Mouse (Mus musculus): Measurements from ENCODE around the gene Arl2. TPM values are rescaled to one million over a fixed set of nuclear protein-coding genes. Genes with fewer than 3 reads are reported as not detected.
A peak's percentile ranks its signal among the peaks of the same experiment; 100 is the strongest.
"Not testable (repeated sequence)": the region's sequence is repeated elsewhere in the genome, so short reads cannot be mapped to it uniquely, and the experiment has no call there.

Gene Arl2
- polyA plus RNA-seq, 1 experiment from 2014 or later, result 99.2 TPM

DNA sequence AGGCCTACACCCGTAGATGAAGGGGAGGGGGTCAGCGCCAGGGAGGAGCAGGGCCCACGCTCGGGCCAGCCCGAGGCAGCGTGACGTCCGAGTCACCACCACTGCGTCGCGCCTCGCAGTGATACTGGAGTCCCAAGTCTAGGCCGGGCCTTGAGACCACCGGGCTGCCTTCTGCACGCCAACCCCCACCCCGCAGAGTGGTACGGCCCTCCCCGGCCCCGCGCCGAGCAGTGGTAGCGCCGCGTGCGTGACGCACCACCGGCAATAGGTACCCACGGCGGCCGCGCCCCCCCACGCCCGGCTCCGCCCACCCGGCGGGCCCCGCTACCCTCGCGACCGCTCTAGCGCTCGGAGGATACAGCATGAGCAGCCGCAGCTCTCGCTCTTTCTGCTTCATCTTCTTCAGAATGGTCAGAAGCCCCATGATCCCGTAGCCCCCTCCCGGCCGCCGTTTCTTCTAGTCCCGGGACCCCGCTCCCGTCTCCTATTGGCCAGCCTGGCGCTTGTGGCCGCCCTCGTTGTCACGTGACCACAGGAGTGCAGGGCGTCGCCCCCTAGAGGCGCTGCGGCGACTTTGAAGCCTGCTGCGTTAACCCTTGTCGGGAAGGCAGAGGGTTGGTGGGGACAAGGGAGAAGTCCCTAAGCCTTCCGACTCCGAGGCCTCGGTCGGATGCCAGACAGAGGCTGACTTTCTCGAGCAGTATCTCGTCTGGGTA is 512 bp downstream of the Arl2 start, which contains the start of gene Batf2:
Gene Batf2, plus strand, starts transcription at position 306 of the 716 bp plus-strand sequence.
- H3K27ac ChIP-seq, result peak within 1 kb of the TSS; percentile 93
- no peaks in the 10 kb centered on the region for H3K9me3 ChIP-seq
- no peaks in the 10 kb centered on the region for H3K27me3 ChIP-seq (replicated peaks)
- H3K4me3 ChIP-seq (replicated peaks), result peak within 1 kb of the TSS; percentile 70
- no peaks in the 10 kb centered on the region for H3K36me3 ChIP-seq
- H3K4me2 ChIP-seq (replicated peaks), result peak within 1 kb of the TSS; percentile 85
- peak; percentile 95 for ATAC-seq
- H3K9ac ChIP-seq, result peak within 1 kb of the TSS; percentile 80
- H3K4me1 ChIP-seq (replicated peaks), result peaks cover 11% of the 10 kb centered on the region; the same call in 1 of the 2 replicates
- WGBS, result under 1% methylated on average over 68 of the region's 68 CpGs

DNA sequence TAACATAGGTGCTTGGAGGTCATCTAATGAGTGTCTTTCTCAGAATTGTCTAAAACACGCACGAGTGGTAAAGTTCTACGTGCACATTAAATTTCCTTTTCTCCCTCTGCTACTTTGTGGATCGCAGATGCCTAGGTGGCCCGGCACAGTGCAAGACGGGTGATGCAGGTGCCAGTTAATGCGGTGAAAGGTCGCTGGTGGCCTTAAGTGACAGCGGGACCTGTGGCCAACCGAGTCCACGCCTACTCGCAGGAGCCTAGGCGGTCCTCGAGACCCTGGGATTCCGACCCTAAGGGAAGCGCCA is 1.0 kb downstream of the Arl2 start:
- H3K4me1 ChIP-seq (replicated peaks), result peaks cover 11% of the 10 kb centered on the region; the same call in 1 of the 2 replicates
- ATAC-seq, result no peak
- H3K4me3 ChIP-seq (replicated peaks), result peak overlapping the region; percentile 70
- H3K27ac ChIP-seq, result peak overlapping the region; percentile 93
- H3K36me3 ChIP-seq, result no peaks in the 10 kb centered on the region
- H3K9me3 ChIP-seq, result no peaks in the 10 kb centered on the region
- H3K4me2 ChIP-seq (replicated peaks), result peak overlapping the region; percentile 85
- peak overlapping the region; percentile 80 for H3K9ac ChIP-seq
- 4% methylated on average over 16 of the region's 16 CpGs for WGBS
- no peaks in the 10 kb centered on the region for H3K27me3 ChIP-seq (replicated peaks)

DNA sequence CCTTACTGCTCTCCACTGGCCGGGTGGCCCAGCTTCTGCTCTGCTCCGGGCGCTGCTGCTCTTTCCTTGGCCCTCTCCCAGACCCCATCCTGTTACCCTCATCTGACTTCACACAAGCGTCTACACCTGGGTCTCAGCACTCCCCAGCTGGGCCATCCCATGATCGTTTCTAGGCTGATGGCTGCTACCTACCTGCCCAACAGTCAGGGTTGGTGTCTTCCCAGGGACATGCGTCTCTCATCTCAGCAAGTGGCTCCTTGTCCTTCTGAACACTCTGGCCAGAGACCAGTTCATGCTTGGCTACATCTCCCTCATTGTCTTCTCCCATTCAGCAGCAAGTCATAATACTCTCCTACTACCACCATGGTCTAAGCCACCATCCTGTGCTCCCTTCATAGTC is 1.6 kb downstream of the Arl2 start:
- Histone ChIP-seq H3K27ac (no peak overlapping the region), H3K4me2 (replicated peaks) (peak overlapping the region; percentile 85), H3K9me3 (no peaks in the 10 kb centered on the region), H3K27me3 (replicated peaks) (no peaks in the 10 kb centered on the region), H3K4me1 (replicated peaks) (peaks cover 11% of the 10 kb centered on the region; the same call in 1 of the 2 replicates), H3K4me3 (replicated peaks) (peak overlapping the region; percentile 70), H3K36me3 (no peaks in the 10 kb centered on the region), H3K9ac (no peak overlapping the region)
- WGBS, result 93% methylated on average over 6 of the region's 6 CpGs
- ATAC-seq, result no peak

DNA sequence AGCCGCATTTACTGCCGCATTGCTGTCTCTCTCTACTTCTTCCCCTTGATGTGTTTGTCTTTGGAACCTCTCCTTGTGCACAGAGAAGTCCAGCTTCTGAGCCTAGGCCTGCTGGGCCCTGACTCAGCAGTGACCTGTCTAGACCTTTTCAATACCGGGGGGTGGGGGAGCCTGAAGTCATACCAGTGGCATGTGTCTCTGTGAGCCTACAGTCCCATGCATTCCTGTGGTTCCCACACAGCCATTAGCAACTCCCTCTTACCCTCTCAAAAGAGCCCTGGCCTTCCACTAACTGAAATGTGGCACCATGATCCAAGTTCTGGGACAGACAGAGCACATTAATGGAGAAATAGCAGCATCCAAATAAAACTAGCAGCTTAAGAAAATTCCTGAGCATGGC is 5.0 kb downstream of the Arl2 start:
- Histone ChIP-seq H3K9ac (no peak overlapping the region), H3K9me3 (no peaks in the 10 kb centered on the region), H3K4me2 (replicated peaks) (no peak overlapping the region), H3K27ac (no peak overlapping the region), H3K36me3 (no peaks in the 10 kb centered on the region), H3K4me3 (replicated peaks) (no peak overlapping the region), H3K4me1 (replicated peaks) (peaks cover 6% of the 10 kb centered on the region; the same call in 1 of the 2 replicates), H3K27me3 (replicated peaks) (no peaks in the 10 kb centered on the region)
- whole genome bisulfite sequencing, result 87% methylated on average over 3 of the region's 3 CpGs
- ATAC-seq, result no peak

DNA sequence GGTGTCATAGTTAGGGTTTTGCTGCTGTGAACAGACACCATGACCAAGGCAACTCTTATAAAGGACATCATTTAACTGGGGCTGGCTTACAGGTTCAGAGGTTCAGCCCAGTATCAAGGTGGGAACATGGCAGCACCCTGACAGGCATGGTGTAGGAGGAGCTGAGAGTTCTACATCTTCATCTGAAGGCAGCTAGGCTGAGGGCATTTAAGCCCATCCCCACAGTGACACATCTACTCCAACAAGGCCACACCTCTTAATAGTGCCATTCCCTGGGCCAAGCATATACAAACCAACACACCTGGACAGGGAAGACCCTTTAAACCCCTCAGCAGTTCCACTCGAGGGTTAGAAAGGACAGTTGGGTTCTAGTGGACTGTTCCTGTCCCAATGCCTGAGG is 8.2 kb downstream of the Arl2 start:
- H3K9ac ChIP-seq; H3K9me3 ChIP-seq; ATAC-seq; H3K4me1 ChIP-seq (replicated peaks); H3K36me3 ChIP-seq; H3K27me3 ChIP-seq (replicated peaks); H3K27ac ChIP-seq; H3K4me3 ChIP-seq (replicated peaks); H3K4me2 ChIP-seq (replicated peaks): not testable (repeated sequence)
- WGBS, result 50% methylated on average over 1 of the region's 1 CpGs

DNA sequence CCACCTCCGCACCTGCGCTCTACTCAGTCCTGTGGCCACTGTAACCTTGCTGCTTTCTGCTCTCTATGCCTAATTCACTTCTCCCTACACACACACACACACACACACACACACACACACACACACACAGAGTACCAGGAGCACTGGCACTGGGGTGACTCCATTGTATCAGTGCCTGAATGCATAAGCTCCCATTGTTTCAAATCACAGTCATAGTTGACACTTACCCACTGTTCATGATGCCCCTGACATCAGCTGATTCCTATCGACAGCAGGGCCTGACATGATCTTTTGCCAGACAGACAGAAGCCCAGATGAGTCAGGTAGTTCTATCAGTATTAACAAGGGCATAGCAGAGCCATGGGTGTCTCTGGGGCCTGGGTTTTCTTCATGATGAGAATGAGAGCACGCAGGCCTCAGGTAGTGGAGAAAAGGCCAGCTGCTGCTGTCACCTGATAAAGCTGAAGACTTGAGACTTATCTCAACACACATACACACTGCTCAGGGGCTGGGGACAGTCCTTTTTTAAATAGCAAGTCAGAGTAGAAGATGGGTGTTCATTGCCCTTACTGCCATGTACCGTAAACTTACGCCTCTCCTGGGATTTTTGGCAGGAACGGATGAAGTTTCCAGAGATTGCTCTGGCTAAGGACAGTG is 9.0 kb downstream of the Arl2 start:
- Histone ChIP-seq H3K9me3 (no peaks in the 10 kb centered on the region), H3K27ac (no peak overlapping the region), H3K4me2 (replicated peaks) (no peak overlapping the region), H3K4me3 (replicated peaks) (no peak overlapping the region), H3K4me1 (replicated peaks) (no peaks in the 10 kb centered on the region), H3K27me3 (replicated peaks) (no peaks in the 10 kb centered on the region), H3K36me3 (no peaks in the 10 kb centered on the region), H3K9ac (no peak overlapping the region)
- ATAC-seq, result no peak
- WGBS, result 86% methylated on average over 7 of the region's 7 CpGs

DNA sequence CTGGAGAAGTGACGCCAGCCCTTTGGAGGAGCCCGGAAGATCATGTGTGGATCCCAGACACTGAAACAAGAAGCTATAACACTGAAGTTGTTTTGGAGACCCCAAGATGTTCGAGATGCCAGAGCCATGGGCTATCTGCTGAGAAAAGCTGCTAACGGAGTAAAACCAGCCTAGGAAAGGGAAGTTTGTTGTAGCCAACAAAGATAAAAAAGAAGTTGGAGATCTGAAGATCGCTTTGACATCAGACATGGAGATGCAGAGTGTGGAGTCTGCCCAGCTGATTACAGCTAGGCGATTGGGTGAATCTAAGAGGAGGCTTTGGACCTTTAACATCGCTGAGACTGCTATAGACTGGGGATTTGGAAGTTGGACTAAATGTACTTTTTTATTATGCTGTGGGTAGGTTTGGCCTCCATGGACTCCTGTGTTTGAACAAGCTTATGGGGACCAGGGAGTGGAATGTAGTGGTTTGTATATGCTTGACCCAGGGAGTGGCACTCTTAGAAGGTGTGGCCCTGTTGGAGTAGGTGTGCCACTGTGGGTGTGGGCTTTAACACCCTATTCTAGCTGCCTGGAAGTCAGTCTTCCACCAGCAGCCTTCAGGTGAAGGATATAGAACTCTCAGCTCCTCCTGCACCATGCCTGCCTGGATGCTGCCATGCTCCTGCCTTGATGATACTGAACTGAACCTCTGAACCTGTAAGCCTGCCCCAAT is 10.8 kb downstream of the Arl2 start:
- not testable (repeated sequence) for H3K4me3 ChIP-seq (replicated peaks); H3K9ac ChIP-seq; H3K9me3 ChIP-seq; ATAC-seq; H3K27me3 ChIP-seq (replicated peaks); H3K4me1 ChIP-seq (replicated peaks); H3K27ac ChIP-seq; H3K36me3 ChIP-seq; H3K4me2 ChIP-seq (replicated peaks)
- 74% methylated on average over 7 of the region's 7 CpGs for WGBS

DNA sequence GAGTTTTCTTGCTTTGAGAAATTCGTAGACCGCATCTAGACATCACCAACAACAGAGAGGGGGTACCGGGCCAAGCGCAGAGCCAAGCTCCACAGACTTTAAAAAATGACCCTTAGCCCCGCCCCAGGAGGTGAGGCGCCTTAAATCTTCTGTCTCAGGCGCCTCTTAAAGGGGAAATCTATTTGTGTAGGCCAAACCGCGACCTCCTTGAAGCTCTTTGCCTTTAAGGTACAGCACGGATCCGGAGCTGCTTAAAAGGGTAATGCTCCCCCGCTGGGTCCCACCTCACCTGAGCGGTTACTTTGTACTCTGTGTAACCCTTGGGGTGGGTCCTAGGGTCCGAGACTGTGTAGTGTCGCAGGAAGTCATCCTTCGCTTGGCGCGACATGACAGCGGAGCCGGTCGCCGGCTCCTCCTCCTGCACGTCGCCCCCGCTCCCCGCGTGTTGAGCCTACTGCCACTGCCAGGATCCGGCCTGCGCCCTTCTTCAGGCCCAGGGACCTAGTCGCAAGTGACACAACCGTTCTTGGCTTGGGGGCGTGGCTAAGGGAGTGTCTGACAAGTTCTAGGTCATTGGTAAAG is 13.5 kb downstream of the Arl2 start, which contains the start of gene Snx15:
Gene Snx15, minus strand, starts transcription at position 545 of the 582 bp plus-strand sequence.
- no peaks in the 10 kb centered on the region for H3K27me3 ChIP-seq (replicated peaks)
- peak within 1 kb of the TSS; percentile 93 for H3K27ac ChIP-seq
- no peaks in the 10 kb centered on the region for H3K36me3 ChIP-seq
- peak within 1 kb of the TSS; percentile 68 for H3K9ac ChIP-seq
- H3K4me3 ChIP-seq (replicated peaks), result peak within 1 kb of the TSS; percentile 53
- H3K9me3 ChIP-seq, result no peaks in the 10 kb centered on the region
- H3K4me2 ChIP-seq (replicated peaks), result peak within 1 kb of the TSS; percentile 72
- 0 out of 2 replicates have a peak, but pooled peaks cover 4% of the 10 kb centered on the region for H3K4me1 ChIP-seq (replicated peaks)
- ATAC-seq, result peak; percentile 96
- under 1% methylated on average over 32 of the region's 32 CpGs for WGBS

DNA sequence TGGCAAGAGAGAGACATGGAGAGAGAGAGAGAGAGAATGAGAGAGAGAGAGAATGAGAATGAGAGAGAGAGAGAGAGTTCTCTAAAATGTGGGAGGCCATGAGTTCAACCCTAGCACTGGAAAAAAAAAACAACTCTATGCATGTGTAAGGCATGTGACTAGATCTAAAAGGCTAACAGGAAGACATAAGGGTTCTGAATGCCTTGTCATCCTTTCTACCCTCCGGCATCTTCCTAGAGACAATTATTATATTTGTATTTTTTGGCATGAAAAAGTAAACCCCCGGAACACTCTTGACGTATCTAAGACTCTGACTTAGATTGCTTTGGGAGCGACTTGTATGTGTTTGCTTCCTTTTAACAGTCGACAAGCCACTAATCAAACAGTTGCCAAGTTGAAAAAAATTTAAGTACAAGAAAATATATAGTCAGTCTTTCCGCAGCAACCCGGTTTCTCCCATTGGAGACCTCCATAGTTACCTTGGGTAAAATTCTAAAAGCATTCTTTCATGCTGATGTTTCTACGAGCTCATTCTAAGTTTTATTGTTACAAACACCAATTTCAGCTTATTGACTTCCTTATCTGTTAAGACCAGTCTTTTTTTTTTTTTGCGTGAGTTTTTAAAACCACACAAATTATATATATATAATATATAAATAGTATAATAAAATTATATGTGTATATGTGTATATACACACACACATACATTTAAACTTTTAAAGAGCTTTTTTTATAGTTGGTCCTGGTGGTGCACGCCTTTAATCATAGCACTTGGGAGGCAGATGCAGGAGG is 14.4 kb downstream of the Arl2 start:
- no peaks in the 10 kb centered on the region for H3K9me3 ChIP-seq
- 65% methylated on average over 10 of the region's 10 CpGs for WGBS
- H3K9ac ChIP-seq, result 0 out of 2 replicates have a peak overlapping the region, but pooled peaks have one; percentile 68

DNA sequence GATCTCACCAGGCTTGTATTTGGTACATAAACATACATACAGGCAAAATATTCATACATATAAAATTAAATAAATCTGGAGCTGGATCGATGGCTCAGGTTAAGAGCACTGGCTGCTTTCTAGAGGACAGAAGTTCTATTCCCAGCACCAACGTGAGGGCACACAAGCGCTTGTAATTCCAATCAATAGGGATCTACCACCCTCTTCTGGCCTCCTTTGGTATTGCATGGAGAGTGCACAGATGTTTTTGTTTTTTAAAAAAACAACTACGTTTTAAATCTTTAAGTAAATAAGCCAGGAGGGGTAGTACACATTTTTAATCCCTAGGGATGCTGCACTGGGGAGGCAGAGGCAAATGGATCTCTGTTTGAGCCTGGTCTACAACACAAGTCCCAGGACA is 15.1 kb downstream of the Arl2 start:
- no peak overlapping the region for H3K4me3 ChIP-seq (replicated peaks)
- no peak for ATAC-seq

More for the DNA sequence above, 14.4 kb downstream of the Arl2 start:
- Histone ChIP-seq H3K27ac (peak overlapping the region; percentile 93; the same call in 1 of the 2 replicates), H3K4me1 (replicated peaks) (peaks cover 4% of the 10 kb centered on the region; the same call in 1 of the 2 replicates), H3K27me3 (replicated peaks) (no peaks in the 10 kb centered on the region), H3K4me3 (replicated peaks) (peak overlapping the region; percentile 53), H3K36me3 (no peaks in the 10 kb centered on the region), H3K4me2 (replicated peaks) (peak overlapping the region; percentile 72)
- ATAC-seq, result no peak

DNA sequence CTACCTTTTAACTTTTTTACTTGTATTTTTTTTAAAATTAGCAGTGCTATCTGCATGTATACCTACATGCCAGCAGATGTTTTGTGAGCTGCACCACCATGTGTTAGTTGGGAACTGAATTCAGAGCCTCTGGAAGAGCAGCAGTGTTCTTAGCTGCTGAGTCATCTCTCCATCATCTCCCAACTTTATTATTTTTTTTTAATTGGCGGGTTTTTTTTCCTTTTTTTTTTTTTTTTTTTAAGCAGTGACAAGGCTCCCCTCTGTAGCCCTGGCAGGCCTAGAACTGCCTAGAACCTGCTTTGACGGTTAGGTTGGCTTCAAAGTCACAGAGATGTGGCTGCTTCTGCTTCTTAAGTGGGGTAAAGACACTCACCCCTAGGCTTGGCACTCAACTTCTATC is 16.4 kb downstream of the Arl2 start:
- no peak overlapping the region for H3K9ac ChIP-seq
- ATAC-seq, result no peak
- H3K27ac ChIP-seq, result no peak overlapping the region
- H3K27me3 ChIP-seq (replicated peaks), result no peaks in the 10 kb centered on the region
- WGBS, result 73% methylated on average over 2 of the region's 2 CpGs
- H3K4me3 ChIP-seq (replicated peaks), result no peak overlapping the region
- H3K36me3 ChIP-seq, result 0 out of 2 replicates have a peak, but pooled peaks cover 3% of the 10 kb centered on the region
- peaks cover 18% of the 10 kb centered on the region for H3K4me1 ChIP-seq (replicated peaks)
- no peak overlapping the region for H3K4me2 ChIP-seq (replicated peaks)
- H3K9me3 ChIP-seq, result no peaks in the 10 kb centered on the region

More for the DNA sequence above, 15.1 kb downstream of the Arl2 start:
- Histone ChIP-seq H3K9me3 (no peaks in the 10 kb centered on the region), H3K9ac (no peak overlapping the region), H3K27ac (no peak overlapping the region), H3K27me3 (replicated peaks) (no peaks in the 10 kb centered on the region), H3K4me1 (replicated peaks) (peaks cover 10% of the 10 kb centered on the region; the same call in 1 of the 2 replicates), H3K4me2 (replicated peaks) (no peak overlapping the region), H3K36me3 (no peaks in the 10 kb centered on the region)
- WGBS, result 30% methylated on average over 4 of the region's 4 CpGs
